Mouse (Mus musculus) cerebellum, adult 18-20 months (tissue): ENCODE measurements at regions not wholly inside any gene's neighbourhood (a gene's known extent, or its start where the extent isn't known, plus 50 kb on each side); places are given as distances from the start of the nearest gene placed in this dataset.

ENCODE experiments used
- DNase-seq, 2 experiments: peaks; one replicate each; pipeline ENCODE4 v3.0.0; 2021

DNA sequence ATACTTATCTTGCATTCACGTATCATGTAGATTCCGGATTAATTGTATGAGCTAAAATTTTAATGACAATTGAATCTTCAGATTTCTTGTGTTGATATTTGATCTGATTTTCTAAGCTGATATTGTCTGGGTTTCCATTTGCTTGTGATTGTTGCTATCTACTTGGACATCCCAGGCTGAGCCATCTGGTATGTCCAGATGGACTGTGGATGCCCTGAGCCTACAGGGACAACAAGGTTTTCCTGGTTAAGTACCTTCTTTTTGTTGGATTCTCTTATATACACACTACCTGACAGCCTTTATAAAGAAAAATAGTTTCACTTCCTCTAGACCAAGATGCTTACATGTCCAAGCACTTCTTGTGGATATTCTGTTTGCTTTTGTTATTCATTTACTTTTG lies 71.0 kb upstream of the 4933436I01Rik start:
- DNase-seq, result peak; percentile 75 to 82
